Mouse (Mus musculus) heart, postnatal 0 days (tissue): ENCODE measurements around the gene Nfic. TPM values are rescaled to one million over a fixed set of nuclear protein-coding genes. Genes with fewer than 3 reads are reported as not detected.
A peak's percentile ranks its signal among the peaks of the same experiment; 100 is the strongest.

Experiments
- ATAC-seq: fragments of 200-750 bp; cut with Nextera tagmentation; 2 replicates; pipeline ENCODE4 v1.8.0; 2017; ENCODE audit warnings: low read depth, moderate number of reproducible peaks, moderate library complexity; ENCODE audit not compliant: insufficient read depth
- DNase-seq: peaks from one replicate; pipeline ENCODE4 v3.0.0-alpha.2; 2016; ENCODE audit warnings: low spot score
- H3K27ac ChIP-seq: fragments of 300-500 bp; sonication (generic); 2 replicates; pipeline ENCODE4 v1.5.1; 2014; ENCODE audit warnings: low read depth, mild to moderate bottlenecking
- H3K27me3 ChIP-seq: fragments of 300-500 bp; sonication (generic); 2 replicates; pipeline ENCODE4 v1.6.1; 2014; ENCODE audit warnings: low read length, mixed read lengths; ENCODE audit not compliant: control insufficient read depth, insufficient read depth
- H3K36me3 ChIP-seq: fragments of 300-500 bp; sonication (generic); replicated peaks from 2 replicates; pipeline ENCODE4 v1.6.1; 2014; ENCODE audit warnings: low read length, mixed read lengths; ENCODE audit not compliant: control insufficient read depth, insufficient read depth
- H3K4me1 ChIP-seq: fragments of 300-500 bp; sonication (generic); 2 replicates; pipeline ENCODE4 v1.6.1; 2014; ENCODE audit warnings: antibody characterized with exemption; ENCODE audit not compliant: control insufficient read depth, insufficient read depth
- H3K4me2 ChIP-seq: fragments of 300-500 bp; sonication (generic); 2 replicates; pipeline ENCODE4 v1.6.1; 2014; ENCODE audit warnings: low read depth, mild to moderate bottlenecking, low read length, moderate library complexity
- H3K4me3 ChIP-seq: fragments of 300-500 bp; sonication (generic); 2 replicates; pipeline ENCODE4 v1.5.1; 2014; ENCODE audit warnings: low read depth, low read length
- H3K9ac ChIP-seq: fragments of 300-500 bp; sonication (generic); replicated peaks from 2 replicates; pipeline ENCODE4 v1.6.1; 2014; ENCODE audit warnings: low read depth, low read length, mixed read lengths
- H3K9me3 ChIP-seq: fragments of 300-500 bp; sonication (generic); replicated peaks from 2 replicates; pipeline ENCODE4 v1.6.1; 2016; ENCODE audit warnings: low read length; ENCODE audit not compliant: control insufficient read depth
- CTCF ChIP-seq: IDR thresholded peaks from 2 replicates; pipeline ENCODE4 v1.5.1; 2016; ENCODE audit warnings: antibody characterized with exemption, control low read depth, low read depth
- EP300 ChIP-seq: IDR thresholded peaks from 2 replicates; pipeline ENCODE4 v1.6.1; 2016; ENCODE audit warnings: antibody characterized with exemption, low read depth
- WGBS: fragments of 180-500 bp; shearing (Covaris S2); extraction: QIAGEN DNeasy Blood & Tissue Kit; methylation state at CpG from one replicate; pipeline ENCODE4 v1.1.7; 2014; 5-methylcytosine and 5-hydroxymethylcytosine counted together
- polyA plus RNA-seq: library from polyadenylated mRNA; unstranded; fragments of >200 nt; fragmentation: Nextera tagmentation; extraction: Ambion mirVana; gene quantifications from 2 replicates; pipeline ENCODE4 v1.2.1, GENCODE M21; 2015
- total RNA-seq: library from RNA; depleted of rRNA; stranded (reverse); fragments of >200 nt; gene quantifications from 2 replicates; pipeline ENCODE4 v1.2.3, GENCODE M21; 2014; ENCODE audit warnings: low replicate concordance

The Nfic gene
- total and polyA plus RNA-seq, 2 experiments from 2014 or later = 47.6 to 73.7 TPM

- Histone ChIP-seq H3K4me2 (no peak overlapping the region), H3K9me3 (no peaks in the 10 kb centered on the region), H3K9ac (no peak overlapping the region), H3K4me1 (peaks cover 21% of the 10 kb centered on the region), H3K27ac (no peak overlapping the region), H3K27me3 (no peaks in the 10 kb centered on the region), H3K36me3 (peaks cover 41% of the 10 kb centered on the region), H3K4me3 (no peak overlapping the region)
- WGBS = 78% methylated on average over 5 of the region's 5 CpGs
- ATAC-seq = no peak
- DNase-seq = no peak
- TF ChIP-seq EP300 (no peak), CTCF (no peak)
Measured at GRCm38 (mm10) chr10:81396749-81397148, 58.7 kb downstream of the Nfic start.

GRCm38 (mm10) chr10:81395865-81396264 lies 59.6 kb downstream of the Nfic start:
- WGBS = 86% methylated on average over 4 of the region's 4 CpGs
- TF ChIP-seq EP300 = no peak
- TF ChIP-seq CTCF = no peak
- Histone ChIP-seq H3K4me3 (no peak overlapping the region), H3K9ac (no peak overlapping the region), H3K27ac (no peak overlapping the region), H3K4me2 (no peak overlapping the region), H3K27me3 (no peaks in the 10 kb centered on the region), H3K9me3 (no peaks in the 10 kb centered on the region), H3K36me3 (peaks cover 40% of the 10 kb centered on the region), H3K4me1 (peaks cover 12% of the 10 kb centered on the region; the same call in 1 of the 2 replicates)
- ATAC-seq (no peak), DNase-seq (no peak)

GRCm38 (mm10) chr10:81395127-81395526 lies 60.3 kb downstream of the Nfic start:
- DNase-seq = peak; percentile 69
- peak; percentile 91 for TF ChIP-seq CTCF
- no peak for TF ChIP-seq EP300
- ATAC-seq = peak; percentile 43
- H3K4me1 ChIP-seq = peaks cover 12% of the 10 kb centered on the region; the same call in 1 of the 2 replicates
- no peak overlapping the region for H3K27ac ChIP-seq
- H3K27me3 ChIP-seq = no peaks in the 10 kb centered on the region
- no peak overlapping the region for H3K4me3 ChIP-seq
- no peak overlapping the region for H3K4me2 ChIP-seq
- no peaks in the 10 kb centered on the region for H3K9me3 ChIP-seq
- 10% methylated on average over 5 of the region's 5 CpGs for WGBS
- H3K36me3 ChIP-seq = peaks cover 32% of the 10 kb centered on the region
- no peak overlapping the region for H3K9ac ChIP-seq

GRCm38 (mm10) chr10:81393456-81394063 lies 61.9 kb downstream of the Nfic start:
- peak overlapping the region; percentile 63 for H3K4me2 ChIP-seq
- TF ChIP-seq CTCF (no peak), EP300 (no peak)
- ATAC-seq = no peak

GRCm38 (mm10) chr10:81392781-81393185 lies 62.7 kb downstream of the Nfic start, which contains the start of gene Smim24:
Smim24 (plus strand) TSS chr10:81393051.
- 65% methylated on average over 14 of the region's 14 CpGs for WGBS
- no peak for TF ChIP-seq CTCF
- TF ChIP-seq EP300 = no peak

More at GRCm38 (mm10) chr10:81393456-81394063, 61.9 kb downstream of the Nfic start:
- Histone ChIP-seq H3K4me3 (peak overlapping the region; percentile 26), H3K36me3 (peaks cover 25% of the 10 kb centered on the region), H3K9ac (peak overlapping the region; percentile 56), H3K9me3 (no peaks in the 10 kb centered on the region), H3K4me1 (peaks cover 17% of the 10 kb centered on the region; the same call in 1 of the 2 replicates), H3K27ac (peak overlapping the region; percentile 58), H3K27me3 (no peaks in the 10 kb centered on the region)
- 9% methylated on average over 19 of the region's 19 CpGs for WGBS
- no peak for DNase-seq

More at GRCm38 (mm10) chr10:81392781-81393185, 62.7 kb downstream of the Nfic start, which contains the start of gene Smim24:
- Histone ChIP-seq H3K27me3 (no peaks in the 10 kb centered on the region), H3K27ac (peak within 1 kb of the TSS; percentile 58), H3K4me3 (peak within 1 kb of the TSS; percentile 26), H3K4me2 (peak within 1 kb of the TSS; percentile 63), H3K36me3 (peaks cover 25% of the 10 kb centered on the region), H3K4me1 (peaks cover 17% of the 10 kb centered on the region; the same call in 1 of the 2 replicates), H3K9ac (peak within 1 kb of the TSS; percentile 56), H3K9me3 (no peaks in the 10 kb centered on the region)
- DNase-seq = no peak
- no peak for ATAC-seq
